Mouse (Mus musculus) heart, adult 2 months (tissue): Measurements from ENCODE around the gene Rora.

ENCODE experiments used
- CTCF ChIP-seq: fragments of 200-600 bp; IDR thresholded peaks from 2 replicates; pipeline ENCODE4 v1.8.1; 2022; ENCODE audit warnings: antibody characterized with exemption, mild to moderate bottlenecking, moderate library complexity
- POLR2A ChIP-seq: fragments of 200-500 bp; IDR thresholded peaks from 2 replicates; pipeline ENCODE4 v1.6.1; 2011; ENCODE audit warnings: mild to moderate bottlenecking, low read depth, low read length, control low read depth; ENCODE audit not compliant: insufficient read depth

DNA sequence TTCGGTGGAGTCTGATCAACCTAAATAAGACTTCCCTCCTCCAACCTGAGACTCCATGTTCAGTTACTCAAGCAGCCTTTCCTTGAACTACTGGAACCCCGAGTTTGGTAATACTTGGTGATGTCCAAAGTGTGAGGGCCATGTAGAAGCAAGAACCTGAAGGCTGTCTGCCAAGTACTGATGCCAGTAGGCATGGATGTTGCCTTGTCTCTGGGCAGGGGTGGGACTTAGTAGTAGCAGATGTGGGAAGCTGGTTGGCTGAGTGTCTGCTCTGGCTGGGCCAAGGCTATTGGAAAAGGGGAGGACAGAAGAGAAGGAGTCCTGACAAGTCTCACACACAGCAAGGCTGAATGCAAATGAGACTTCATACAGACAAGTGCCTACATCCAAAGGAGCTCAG is 154.1 kb downstream of the Rora start:
- TF ChIP-seq POLR2A (no peak), CTCF (no peak)
